Mouse (Mus musculus): ENCODE results near the gene Tnfrsf13b. TPM values are rescaled to one million over a fixed set of nuclear protein-coding genes. Genes with fewer than 3 reads are reported as not detected.

The Tnfrsf13b gene
- polyA plus RNA-seq, 1 experiment, result 3.3 TPM

DNA sequence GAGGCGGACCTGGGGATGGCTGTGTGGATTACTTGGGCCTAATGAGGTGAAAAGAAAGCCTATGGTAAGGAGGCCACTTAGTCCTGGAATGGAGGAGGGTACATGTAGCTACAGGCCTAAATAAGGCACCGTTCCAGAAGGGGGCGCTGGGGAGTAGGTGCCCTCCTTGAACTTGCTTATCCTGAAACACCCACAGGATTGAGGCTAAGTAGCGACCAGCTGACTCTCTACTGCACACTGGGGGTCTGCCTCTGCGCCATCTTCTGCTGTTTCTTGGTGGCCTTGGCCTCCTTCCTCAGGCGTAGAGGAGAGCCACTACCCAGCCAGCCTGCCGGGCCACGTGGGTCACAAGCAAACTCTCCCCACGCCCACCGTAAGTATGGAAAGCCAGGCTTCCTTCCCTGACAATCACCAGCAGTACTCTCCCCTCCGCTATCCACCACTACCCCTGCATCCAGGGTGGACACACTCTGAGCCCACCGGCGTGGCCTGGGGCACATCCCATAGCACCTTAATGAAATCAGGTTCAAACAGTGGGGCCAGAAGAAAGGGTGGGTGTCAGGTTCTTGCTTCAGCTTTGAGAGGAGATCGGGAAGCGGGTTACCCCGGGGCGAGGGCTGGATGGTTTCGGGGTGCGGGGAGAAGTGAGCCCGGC, 20.2 kb downstream of the Tnfrsf13b start:
- Histone ChIP-seq H3K4me3 (ENCODE audit: insufficient read depth, low read length) (no peak overlapping the region; the same call in 1 of the 2 replicates), H3K27ac (ENCODE audit: insufficient read depth, low read length) (no peak overlapping the region), H3K4me1 (ENCODE audit: control insufficient read depth, insufficient read depth, low read length) (no peaks in the 10 kb centered on the region)
- TF ChIP-seq POLR2A (IDR thresholded peaks at IDR 0.05; ENCODE audit: extremely low read depth, insufficient read depth, low read length) (no peak), CTCF (IDR thresholded peaks at IDR 0.05; ENCODE audit: extremely low read depth, insufficient read depth, low read length) (peak; percentile 31; the same call in 1 of the 2 replicates)

GRCm38 (mm10) chr11:61147300-61147683, 20.7 kb downstream of the Tnfrsf13b start:
- TF ChIP-seq CTCF (IDR thresholded peaks at IDR 0.05; ENCODE audit: extremely low read depth, insufficient read depth, low read length), result no peak
- no peak for TF ChIP-seq POLR2A (IDR thresholded peaks at IDR 0.05; ENCODE audit: extremely low read depth, insufficient read depth, low read length)
- H3K27ac ChIP-seq (ENCODE audit: insufficient read depth, low read length), result no peak overlapping the region
- peak overlapping the region; percentile 4; the same call in 1 of the 2 replicates for H3K4me3 ChIP-seq (ENCODE audit: insufficient read depth, low read length)
- H3K4me1 ChIP-seq (ENCODE audit: control insufficient read depth, insufficient read depth, low read length), result no peaks in the 10 kb centered on the region

DNA sequence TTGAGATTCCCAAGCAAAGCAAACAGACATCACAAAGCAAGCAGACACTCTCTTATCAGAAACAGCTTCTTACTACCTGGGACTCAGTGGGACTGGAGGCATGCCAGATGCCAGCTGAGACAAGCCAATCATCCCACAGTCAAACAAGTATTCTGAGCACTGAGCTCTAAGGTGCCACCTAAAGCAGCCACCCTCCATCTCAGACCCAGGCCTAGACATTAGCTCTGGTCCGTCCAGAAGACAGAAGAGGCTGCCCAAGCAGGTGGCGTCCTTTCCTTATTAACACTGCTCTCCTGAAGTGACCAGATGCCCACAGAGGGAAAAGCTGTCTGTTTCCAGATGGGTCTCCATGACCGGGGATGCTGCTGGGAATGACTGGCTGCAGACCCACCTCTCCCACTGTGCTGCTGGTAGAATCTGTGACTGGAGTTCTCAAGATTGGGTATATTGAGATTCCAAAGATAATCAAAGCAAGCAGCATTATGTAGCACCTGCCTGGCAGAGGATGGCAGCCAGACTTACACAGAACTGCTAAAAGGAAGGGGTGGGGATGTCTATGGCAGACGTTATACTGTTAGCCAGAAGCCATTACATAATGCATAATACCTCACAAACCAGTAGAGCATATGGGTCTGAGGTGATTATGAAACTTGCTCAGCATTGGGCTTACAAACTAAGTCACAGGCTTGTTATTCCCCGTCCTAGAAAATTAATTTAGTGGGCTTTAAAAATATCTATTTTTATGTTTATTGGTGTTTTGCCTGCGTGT, 23.9 kb downstream of the Tnfrsf13b start:
- no peak for TF ChIP-seq POLR2A (IDR thresholded peaks at IDR 0.05; ENCODE audit: extremely low read depth, insufficient read depth, low read length)
- TF ChIP-seq CTCF (IDR thresholded peaks at IDR 0.05; ENCODE audit: extremely low read depth, insufficient read depth, low read length), result no peak
- no peak overlapping the region for H3K27ac ChIP-seq (ENCODE audit: insufficient read depth, low read length)
- no peaks in the 10 kb centered on the region for H3K4me1 ChIP-seq (ENCODE audit: control insufficient read depth, insufficient read depth, low read length)
- no peak overlapping the region for H3K4me3 ChIP-seq (ENCODE audit: insufficient read depth, low read length)

DNA sequence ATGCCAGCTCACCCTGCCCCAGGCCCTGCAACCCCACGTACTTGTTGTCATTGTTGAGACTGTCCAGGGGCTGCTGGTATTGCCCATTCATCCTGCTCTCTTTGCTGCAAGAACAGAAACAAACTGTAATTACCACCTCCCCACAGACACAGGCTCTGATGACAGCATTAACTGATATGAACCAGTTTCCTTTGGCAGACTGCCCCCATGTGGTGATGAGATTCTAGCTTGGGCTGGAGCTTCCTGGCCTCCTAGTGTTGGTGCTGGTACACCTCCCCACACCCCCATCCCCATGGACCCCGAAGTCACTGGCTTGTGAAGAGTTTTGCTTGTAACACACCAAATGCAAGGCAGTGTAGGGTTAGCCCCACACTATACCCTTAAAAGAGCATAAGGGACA, 29.2 kb downstream of the Tnfrsf13b start:
- no peak overlapping the region for H3K27ac ChIP-seq (ENCODE audit: insufficient read depth, low read length)
- no peak overlapping the region for H3K4me3 ChIP-seq (ENCODE audit: insufficient read depth, low read length)
- peak; percentile 34; the same call in 1 of the 2 replicates for TF ChIP-seq CTCF (IDR thresholded peaks at IDR 0.05; ENCODE audit: extremely low read depth, insufficient read depth, low read length)
- no peak for TF ChIP-seq POLR2A (IDR thresholded peaks at IDR 0.05; ENCODE audit: extremely low read depth, insufficient read depth, low read length)

GRCm38 (mm10) chr11:61158141-61158540, 31.6 kb downstream of the Tnfrsf13b start:
- no peak overlapping the region for H3K4me3 ChIP-seq (ENCODE audit: insufficient read depth, low read length)
- no peaks in the 10 kb centered on the region; the same call in 1 of the 2 replicates for H3K4me1 ChIP-seq (ENCODE audit: control insufficient read depth, insufficient read depth, low read length)
- no peak overlapping the region for H3K27ac ChIP-seq (ENCODE audit: insufficient read depth, low read length)
- no peak for TF ChIP-seq CTCF (IDR thresholded peaks at IDR 0.05; ENCODE audit: extremely low read depth, insufficient read depth, low read length)
- no peak for TF ChIP-seq POLR2A (IDR thresholded peaks at IDR 0.05; ENCODE audit: extremely low read depth, insufficient read depth, low read length)

More for the DNA sequence above, 29.2 kb downstream of the Tnfrsf13b start:
- no peaks in the 10 kb centered on the region; the same call in 1 of the 2 replicates for H3K4me1 ChIP-seq (ENCODE audit: control insufficient read depth, insufficient read depth, low read length)

DNA sequence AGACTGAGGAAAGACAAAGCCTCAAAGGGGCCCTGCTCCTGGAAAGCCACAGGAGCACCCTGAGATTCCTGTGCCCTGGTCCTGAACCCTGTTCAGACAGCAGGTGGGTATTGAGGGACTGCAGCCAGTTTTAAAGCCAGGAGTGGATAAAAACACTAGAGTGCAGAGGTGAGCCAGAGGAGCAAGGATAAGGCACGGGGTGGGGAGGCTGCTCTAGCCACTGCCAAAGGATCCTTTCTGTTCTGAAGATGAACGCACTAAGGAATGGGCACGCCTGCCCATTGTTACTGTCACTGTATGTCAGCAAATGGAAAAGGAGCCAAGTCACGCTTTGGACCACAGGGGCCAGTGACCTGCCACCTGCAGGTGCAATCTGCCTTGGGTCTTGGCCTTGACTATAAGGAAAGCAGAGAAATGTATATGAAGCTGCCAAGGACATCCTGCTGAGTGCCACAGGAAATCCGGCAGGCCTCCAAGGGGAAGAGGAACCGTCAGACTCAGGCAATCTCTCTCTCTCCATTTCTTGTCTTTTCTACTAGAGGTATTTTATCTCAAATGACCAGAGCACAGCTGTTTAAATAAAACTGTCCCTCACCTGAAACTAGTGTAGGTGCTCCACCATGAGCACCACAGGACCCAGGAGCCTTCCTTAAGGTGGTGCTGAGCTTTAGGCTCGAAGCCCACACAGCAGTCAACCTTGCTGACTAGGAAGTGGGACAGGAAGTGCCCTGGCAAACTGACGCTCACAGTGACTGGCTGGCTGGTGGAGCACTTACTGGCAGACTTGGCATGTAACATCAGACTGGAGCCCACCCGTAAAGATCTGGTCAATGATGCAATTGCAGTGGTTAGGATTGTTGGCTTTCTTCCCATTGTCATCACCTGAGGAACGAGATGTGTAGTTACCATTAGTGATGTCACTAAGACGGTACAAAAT, 33.5 kb downstream of the Tnfrsf13b start:
- Histone ChIP-seq H3K27ac (ENCODE audit: insufficient read depth, low read length) (no peak overlapping the region), H3K4me1 (ENCODE audit: control insufficient read depth, insufficient read depth, low read length) (no peaks in the 10 kb centered on the region; the same call in 1 of the 2 replicates), H3K4me3 (ENCODE audit: insufficient read depth, low read length) (no peak overlapping the region)
- TF ChIP-seq POLR2A (IDR thresholded peaks at IDR 0.05; ENCODE audit: extremely low read depth, insufficient read depth, low read length), result no peak
- TF ChIP-seq CTCF (IDR thresholded peaks at IDR 0.05; ENCODE audit: extremely low read depth, insufficient read depth, low read length), result no peak

DNA sequence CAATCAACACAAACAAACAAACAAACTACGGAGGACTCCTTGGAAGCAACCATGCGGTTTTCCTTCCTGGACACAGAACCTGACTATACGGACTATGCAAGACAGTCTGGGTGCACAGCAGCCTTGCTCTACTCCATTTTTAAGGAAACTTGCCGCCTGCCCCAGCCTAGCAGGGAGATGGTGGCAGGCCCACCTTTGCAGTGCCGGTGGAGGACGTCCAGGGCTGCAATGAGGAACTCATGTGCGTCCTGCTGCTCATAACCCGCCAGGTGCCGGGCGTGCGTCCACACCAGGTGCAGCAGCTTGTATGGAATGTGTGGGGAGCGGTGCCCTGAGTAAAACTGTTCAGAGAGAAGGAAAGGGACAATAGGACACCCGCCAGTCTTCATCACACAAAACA, 34.6 kb downstream of the Tnfrsf13b start:
- Histone ChIP-seq H3K27ac (ENCODE audit: insufficient read depth, low read length) (no peak overlapping the region), H3K4me1 (ENCODE audit: control insufficient read depth, insufficient read depth, low read length) (no peaks in the 10 kb centered on the region; the same call in 1 of the 2 replicates), H3K4me3 (ENCODE audit: insufficient read depth, low read length) (no peak overlapping the region)
- TF ChIP-seq CTCF (IDR thresholded peaks at IDR 0.05; ENCODE audit: extremely low read depth, insufficient read depth, low read length) (no peak), POLR2A (IDR thresholded peaks at IDR 0.05; ENCODE audit: extremely low read depth, insufficient read depth, low read length) (no peak)

DNA sequence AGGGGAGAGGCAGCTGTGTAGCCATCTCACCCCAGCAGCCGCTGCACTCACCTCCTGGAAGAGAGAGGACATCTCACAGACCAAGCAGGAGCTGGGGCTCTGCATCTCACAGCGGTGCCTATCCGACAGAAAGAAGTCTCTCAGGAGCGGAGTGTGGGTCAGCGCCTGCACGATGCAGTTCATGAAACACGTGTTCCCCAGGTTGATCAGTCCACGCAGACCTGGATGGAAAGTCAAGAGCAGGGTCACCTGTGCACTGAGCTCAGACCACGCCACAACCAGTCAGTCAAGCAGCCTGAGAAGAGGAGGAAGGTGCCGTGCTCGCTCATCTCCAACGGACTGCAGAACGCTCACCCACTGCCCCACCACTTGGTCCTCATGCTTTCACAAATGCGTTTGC, 36.2 kb downstream of the Tnfrsf13b start:
- Histone ChIP-seq H3K4me3 (ENCODE audit: insufficient read depth, low read length) (no peak overlapping the region), H3K27ac (ENCODE audit: insufficient read depth, low read length) (no peak overlapping the region), H3K4me1 (ENCODE audit: control insufficient read depth, insufficient read depth, low read length) (no peaks in the 10 kb centered on the region; the same call in 1 of the 2 replicates)
- TF ChIP-seq POLR2A (IDR thresholded peaks at IDR 0.05; ENCODE audit: extremely low read depth, insufficient read depth, low read length) (no peak), CTCF (IDR thresholded peaks at IDR 0.05; ENCODE audit: extremely low read depth, insufficient read depth, low read length) (no peak)

GRCm38 (mm10) chr11:61163341-61163740, 36.8 kb downstream of the Tnfrsf13b start:
- H3K4me1 ChIP-seq (ENCODE audit: control insufficient read depth, insufficient read depth, low read length), result peaks cover 3% of the 10 kb centered on the region; the same call in 1 of the 2 replicates

More at GRCm38 (mm10) chr11:61163341-61163740, 36.8 kb downstream of the Tnfrsf13b start:
- Histone ChIP-seq H3K4me3 (ENCODE audit: insufficient read depth, low read length) (no peak overlapping the region), H3K27ac (ENCODE audit: insufficient read depth, low read length) (no peak overlapping the region)
- no peak for TF ChIP-seq CTCF (IDR thresholded peaks at IDR 0.05; ENCODE audit: extremely low read depth, insufficient read depth, low read length)
- TF ChIP-seq POLR2A (IDR thresholded peaks at IDR 0.05; ENCODE audit: extremely low read depth, insufficient read depth, low read length), result no peak

Data from cortical plate, adult 2 months (tissue).